Mouse (Mus musculus) left cerebral cortex, postnatal 4 days (tissue): ENCODE data around the gene Rpl14. TPM values are rescaled to one million over a fixed set of nuclear protein-coding genes. Genes with fewer than 3 reads are reported as not detected.
A peak's percentile ranks its signal among the peaks of the same experiment; 100 is the strongest.

Source experiments
- DNase-seq: peaks from one replicate; pipeline ENCODE4 v3.0.0-alpha.2; 2022
- intact Hi-C: fragments of 180-260 bp; cut with DNase I; formaldehyde crosslinking; loops from one replicate; pipeline ENCODE4 v1.15.1; 2025
- total RNA-seq, 2 experiments: library from RNA; stranded (reverse); gene quantifications; 2 replicates each; pipeline ENCODE4 v1.2.3; 2021

The Rpl14 gene
- total RNA-seq, 2 experiments from 2014 or later: 423 to 424 TPM

DNA sequence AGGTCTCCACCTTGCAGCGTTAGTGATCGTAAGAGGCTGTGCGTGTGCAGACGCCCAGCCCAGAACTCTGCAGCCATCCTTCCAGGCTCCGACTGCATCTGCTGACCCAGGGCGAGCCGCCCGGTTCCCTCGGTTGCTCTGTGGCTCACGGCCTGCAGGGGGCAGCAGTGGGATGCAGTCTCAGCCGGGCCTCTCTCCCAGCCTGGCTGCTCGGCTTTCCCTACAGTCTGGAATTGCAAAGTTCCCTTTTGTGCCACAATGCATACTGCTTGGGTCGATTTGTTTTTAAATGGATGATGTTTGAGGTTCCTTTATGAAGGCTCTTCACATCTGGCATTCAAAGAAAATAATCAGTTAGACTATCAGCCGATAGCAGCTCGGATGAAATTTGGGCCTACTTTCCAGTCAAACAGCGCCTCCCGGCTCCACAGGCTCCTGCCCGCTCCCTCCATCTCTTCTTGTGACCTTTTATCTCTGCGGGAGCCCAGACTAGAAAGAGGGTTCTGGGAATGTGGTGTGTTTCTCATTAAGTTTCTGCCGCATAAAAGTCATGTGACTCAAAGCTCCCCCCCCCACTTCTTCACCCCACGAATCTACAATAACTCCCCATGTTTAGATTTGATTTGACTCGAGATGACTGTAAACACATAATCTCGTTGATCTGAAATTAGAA lies 31.7 kb downstream of the Rpl14 start:
- peak; percentile 88 for DNase-seq
- intact Hi-C loops: no loop called here

- no peak for DNase-seq
- intact Hi-C loops: no loop called here
Measured at GRCm38 (mm10) chr9:120603512-120603908, 32.3 kb downstream of the Rpl14 start.

DNA sequence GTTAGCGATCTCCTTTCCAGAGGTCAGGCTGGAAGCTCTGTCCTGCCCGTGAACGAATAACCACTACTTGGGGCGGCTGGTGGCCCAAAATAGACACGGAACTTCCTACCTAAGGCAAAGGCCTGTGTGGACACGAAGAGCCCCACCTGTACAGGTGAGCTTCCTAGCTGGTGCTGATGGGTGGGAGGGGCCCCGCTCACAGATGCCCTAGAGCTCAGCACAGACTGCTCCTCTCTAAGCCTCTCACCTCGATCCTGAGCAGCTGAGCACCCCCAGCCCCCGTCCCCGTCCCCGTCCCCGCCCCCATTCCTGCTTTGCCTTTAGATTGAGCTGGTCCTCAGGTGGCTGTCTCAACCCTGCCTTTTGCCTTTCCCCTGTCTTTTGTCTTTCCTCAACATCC lies 32.7 kb downstream of the Rpl14 start:
- intact Hi-C loops: no loop called here
- DNase-seq: no peak

DNA sequence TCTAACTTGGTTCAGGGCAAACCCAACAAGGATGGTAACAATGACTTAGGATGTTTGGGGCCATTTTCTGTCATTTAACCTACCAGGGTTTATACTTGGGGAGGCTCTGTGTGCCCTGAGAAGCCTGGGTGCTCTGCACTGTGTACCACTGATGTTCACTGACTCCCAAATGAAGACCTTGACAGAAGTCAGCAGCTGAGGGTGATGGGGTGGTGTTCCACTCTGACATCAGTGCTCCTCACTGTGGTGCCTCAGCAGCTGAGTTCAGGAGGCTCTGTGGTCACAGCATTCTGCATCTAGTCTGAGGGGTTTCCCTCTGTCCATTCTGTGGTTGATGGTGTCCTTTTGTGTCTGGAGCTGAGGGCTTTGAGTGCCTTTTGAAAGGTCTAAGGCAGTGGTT lies 39.8 kb downstream of the Rpl14 start:
- DNase-seq: no peak
- intact Hi-C loops: no loop called here

DNA sequence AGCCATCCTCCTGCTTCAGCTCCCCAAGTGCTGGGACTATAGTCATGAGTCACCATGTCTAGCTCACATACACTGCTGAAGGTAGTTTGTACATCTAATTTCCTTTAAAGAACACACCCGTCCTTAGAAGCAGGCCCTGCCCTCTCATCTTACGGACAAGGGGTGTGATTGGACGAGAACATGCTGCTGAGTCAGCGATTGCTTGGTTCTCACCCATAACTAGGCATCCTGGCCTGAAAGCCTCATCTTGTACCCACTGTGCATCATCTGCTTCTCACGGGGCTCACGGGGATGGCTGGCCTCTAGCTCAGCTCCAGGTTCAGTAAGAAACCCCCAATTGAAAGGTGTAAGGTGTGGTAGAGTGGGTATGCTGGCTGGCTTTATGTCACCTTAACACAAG lies 42.8 kb downstream of the Rpl14 start:
- no peak for DNase-seq
- intact Hi-C loops: no loop called here

GRCm38 (mm10) chr9:120618101-120618500 lies 46.9 kb downstream of the Rpl14 start:
- DNase-seq: no peak
- intact Hi-C loops: no loop called here

- no peak for DNase-seq
- intact Hi-C loops: no loop called here
Measured at GRCm38 (mm10) chr9:120619347-120619708, 48.1 kb downstream of the Rpl14 start.

DNA sequence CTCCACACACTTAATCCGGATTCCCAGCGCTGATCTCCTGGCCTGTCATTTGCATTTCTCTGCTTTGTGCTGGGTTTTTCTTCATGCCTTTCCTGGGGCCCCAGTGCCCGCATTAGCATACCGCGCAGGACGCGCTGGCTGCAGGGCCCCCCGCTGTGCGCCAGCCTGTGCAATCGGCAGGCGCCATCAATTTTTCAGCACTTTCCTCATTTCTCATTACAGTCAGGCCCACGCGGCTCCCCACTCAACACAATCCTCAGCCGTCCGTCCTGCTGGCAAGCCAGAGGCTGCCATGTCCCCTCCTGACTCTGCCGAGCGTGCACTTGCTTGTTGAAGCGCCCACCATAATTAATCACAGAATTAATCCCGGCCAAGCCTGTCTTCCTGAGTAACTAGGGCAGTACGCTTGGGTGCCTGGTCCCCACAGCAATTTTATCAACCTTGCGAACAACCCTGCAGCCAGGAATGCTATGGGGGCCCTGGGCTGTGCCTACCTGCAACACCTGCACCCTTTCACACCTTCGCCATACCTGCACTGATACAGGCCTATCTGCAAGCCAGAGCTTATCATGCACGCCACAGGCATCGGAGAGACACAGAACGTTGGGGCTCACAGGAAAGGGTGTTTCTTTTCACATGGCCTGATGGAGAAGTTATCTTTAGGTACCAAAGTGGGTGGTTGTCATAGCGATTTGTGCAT lies 48.6 kb downstream of the Rpl14 start:
- DNase-seq: peak; percentile 74
- intact Hi-C loops: no loop called here

DNA sequence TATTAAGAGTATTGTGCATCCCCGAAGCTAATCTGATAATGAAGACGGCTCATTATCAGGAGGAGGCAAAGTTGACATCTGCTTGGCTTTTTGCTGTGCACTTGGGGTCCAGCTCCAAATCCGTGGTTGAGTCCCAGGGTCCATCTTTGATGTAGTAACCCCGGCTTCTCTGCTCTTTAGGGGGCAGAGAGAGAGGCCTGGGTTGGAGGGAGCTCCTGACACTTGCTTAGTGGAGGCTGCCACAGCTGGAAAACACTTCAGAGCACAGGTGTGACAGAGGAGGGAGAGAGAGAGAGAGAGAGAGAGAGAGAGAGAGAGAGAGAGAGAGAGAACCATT lies 49.1 kb downstream of the Rpl14 start:
- intact Hi-C loops: no loop called here
- no peak for DNase-seq

Other genes starting within 250 kb of the Rpl14 start
- gene Eif1b, start 79.2 kb upstream of the Rpl14 start, total RNA-seq: 100 to 1,000 TPM; 229 to 238 TPM
- gene Entpd3, start 31.6 kb upstream of the Rpl14 start, total RNA-seq: 1 to 10 TPM; 5.4 to 5.6 TPM